ENCODE assay signal across 8 mouse cellular contexts in the genomic region with DNA sequence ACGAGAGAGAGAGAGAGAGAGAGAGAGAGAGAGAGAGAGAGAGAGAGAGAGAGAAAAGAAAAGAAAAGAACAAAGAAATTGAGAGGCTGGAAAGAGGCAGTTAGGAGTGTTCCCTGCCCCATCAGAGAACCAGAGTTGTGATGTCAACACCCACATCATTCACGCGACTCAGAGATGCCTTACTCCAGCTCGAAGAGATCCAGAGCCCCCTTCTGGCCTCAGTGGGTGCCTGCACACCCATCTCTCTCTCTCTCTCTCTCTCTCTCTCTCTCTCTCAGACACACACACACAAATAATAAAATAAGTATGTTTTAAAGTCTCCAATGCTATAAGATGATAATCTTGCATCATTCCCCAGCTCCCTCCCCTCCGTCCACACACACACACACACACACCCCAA. TPM values are rescaled to one million over a fixed set of nuclear protein-coding genes. Genes with fewer than 3 reads are reported as not detected.
DNase-seq lines count a peak whose midpoint lies in the region; ATAC-seq and TF ChIP-seq lines count a peak whose summit lies in the region.

No protein-coding gene starts in this region.

- no peak overlapping the region for H3K27ac ChIP-seq in hindbrain, embryonic 10.5 days
- H3K27ac ChIP-seq in hindbrain, embryonic 14.5 days = no peak overlapping the region
- no peak overlapping the region for H3K27ac ChIP-seq in MEL (ENCODE audit: control insufficient read depth, low read depth, low read length)
- H3K27ac ChIP-seq in embryonic facial prominence, embryonic 11.5 days (replicated peaks; ENCODE audit: low read depth, low read length) = no peak overlapping the region
- H3K27ac ChIP-seq in limb, embryonic 13.5 days = no peak overlapping the region

- TF ChIP-seq RAD21 in MEL (IDR thresholded peaks at IDR 0.05; ENCODE audit: low read depth, low read length) = peak; percentile 70

- TF ChIP-seq CTCF in MEL (IDR thresholded peaks at IDR 0.05 in 2 of 3, conservative IDR thresholded peaks at IDR 0.05 in 1 of 3; ENCODE audit: control insufficient read depth in 1 of 3, insufficient read depth in 1 of 3, low read depth in 2 of 3, low read length in 3 of 3, poor library complexity in 1 of 3, severe bottlenecking in 1 of 3) = peak; percentile 52 to 69 (median 64)

- no peak overlapping the region for H3K4me2 ChIP-seq in hindbrain, embryonic 14.5 days (replicated peaks)
- no peak overlapping the region for H3K4me2 ChIP-seq in embryonic facial prominence, embryonic 11.5 days (ENCODE audit: low read depth, low read length)
- no peak overlapping the region for H3K4me2 ChIP-seq in limb, embryonic 13.5 days (replicated peaks)

- no peaks in the 10 kb centered on the region for H3K9me3 ChIP-seq in hindbrain, embryonic 10.5 days
- no peaks in the 10 kb centered on the region for H3K9me3 ChIP-seq in hindbrain, embryonic 14.5 days (ENCODE audit: control insufficient read depth, low read length)
- H3K9me3 ChIP-seq in MEL (replicated peaks; ENCODE audit: insufficient read depth, low read length) = no peaks in the 10 kb centered on the region
- no peaks in the 10 kb centered on the region for H3K9me3 ChIP-seq in embryonic facial prominence, embryonic 11.5 days (replicated peaks; ENCODE audit: control insufficient read depth, low read length)
- H3K9me3 ChIP-seq in limb, embryonic 13.5 days = no peaks in the 10 kb centered on the region

- no peak for TF ChIP-seq EP300 in MEL (IDR thresholded peaks at IDR 0.05; ENCODE audit: low read depth in 1 of 2, low read length in 2 of 2)

- ATAC-seq in hindbrain, embryonic 14.5 days (ENCODE audit: low FRiP score) = no peak
- no peak for ATAC-seq in embryonic facial prominence, embryonic 11.5 days (replicated peaks; ENCODE audit: insufficient number of reproducible peaks, low FRiP score, low TSS enrichment, low read depth)
- 0 out of 2 replicates have a peak, but pooled peaks have one; percentile 61 for ATAC-seq in limb, embryonic 13.5 days (ENCODE audit: low FRiP score, low read depth)

- WGBS in hindbrain, embryonic 10.5 days = 28% methylated on average over 5 of the region's 5 CpGs
- 32% methylated on average over 5 of the region's 5 CpGs for WGBS in hindbrain, embryonic 14.5 days
- WGBS in embryonic facial prominence, embryonic 11.5 days = 29% methylated on average over 5 of the region's 5 CpGs
- 20% methylated on average over 5 of the region's 5 CpGs for WGBS in limb, embryonic 13.5 days

- no peaks in the 10 kb centered on the region; the same call in 1 of the 2 replicates for H3K27me3 ChIP-seq in hindbrain, embryonic 10.5 days (ENCODE audit: insufficient read depth, poor library complexity, severe bottlenecking)
- H3K27me3 ChIP-seq in hindbrain, embryonic 14.5 days (ENCODE audit: control insufficient read depth, insufficient read depth, low read length) = no peaks in the 10 kb centered on the region
- H3K27me3 ChIP-seq in MEL (ENCODE audit: control insufficient read depth in 1 of 2, insufficient read depth in 2 of 2, low read length in 2 of 2) = no peaks in the 10 kb centered on the region
- no peaks in the 10 kb centered on the region for H3K27me3 ChIP-seq in embryonic facial prominence, embryonic 11.5 days (ENCODE audit: control insufficient read depth, insufficient read depth, low read length)
- H3K27me3 ChIP-seq in limb, embryonic 13.5 days = no peaks in the 10 kb centered on the region
- H3K27me3 ChIP-seq in splenic B cell, adult 2 months (ENCODE audit: control insufficient read depth, insufficient read depth, low read length, poor library complexity, severe bottlenecking) = no peaks in the 10 kb centered on the region

- no peak overlapping the region for H3K9ac ChIP-seq in hindbrain, embryonic 14.5 days
- H3K9ac ChIP-seq in MEL (ENCODE audit: control insufficient read depth, low read depth, low read length, poor library complexity, severe bottlenecking) = no peak overlapping the region
- H3K9ac ChIP-seq in embryonic facial prominence, embryonic 11.5 days (replicated peaks; ENCODE audit: low read length) = no peak overlapping the region
- no peak overlapping the region for H3K9ac ChIP-seq in limb, embryonic 13.5 days

- peak; percentile 38 for DNase-seq in hindbrain, embryonic 10.5 days (ENCODE audit: low spot score)
- no peak for DNase-seq in hindbrain, embryonic 14.5 days (ENCODE audit: low spot score)
- peak; percentile 79 for DNase-seq in 416B (ENCODE audit: low read depth)
- peak; percentile 88 for DNase-seq in MEL (ENCODE audit: low read depth, low spot score)
- peak; percentile 72 for DNase-seq in embryonic facial prominence, embryonic 11.5 days (ENCODE audit: low spot score)
- DNase-seq in splenic B cell, adult 2 months (ENCODE audit: low read depth, low spot score) = peak; percentile 86
- DNase-seq in left cerebral cortex, postnatal 36 days (ENCODE audit: low spot score in 2 of 2) = no peak

- TF ChIP-seq POLR2A in MEL (IDR thresholded peaks at IDR 0.05; ENCODE audit: control insufficient read depth in 1 of 2, insufficient read depth in 1 of 2, low read depth in 1 of 2, low read length in 2 of 2, poor library complexity in 1 of 2) = no peak

- peaks cover 5% of the 10 kb centered on the region; the same call in 1 of the 2 replicates for H3K4me1 ChIP-seq in hindbrain, embryonic 10.5 days (replicated peaks)
- no peaks in the 10 kb centered on the region for H3K4me1 ChIP-seq in hindbrain, embryonic 14.5 days (replicated peaks; ENCODE audit: control insufficient read depth, insufficient read depth, low read length)
- H3K4me1 ChIP-seq in MEL (ENCODE audit: control insufficient read depth in 1 of 2, insufficient read depth in 2 of 2, low read length in 2 of 2) = 0 out of 4 replicates have a peak, but pooled peaks cover 0 to 4% of the 10 kb centered on the region in 2 experiments
- no peaks in the 10 kb centered on the region for H3K4me1 ChIP-seq in embryonic facial prominence, embryonic 11.5 days (ENCODE audit: control insufficient read depth, insufficient read depth, low read length)
- peaks cover 6% of the 10 kb centered on the region for H3K4me1 ChIP-seq in limb, embryonic 13.5 days

- H3K36me3 ChIP-seq in hindbrain, embryonic 10.5 days = no peaks in the 10 kb centered on the region
- H3K36me3 ChIP-seq in hindbrain, embryonic 14.5 days (replicated peaks; ENCODE audit: control insufficient read depth, insufficient read depth) = no peaks in the 10 kb centered on the region
- H3K36me3 ChIP-seq in MEL (ENCODE audit: control insufficient read depth in 1 of 2, insufficient read depth in 2 of 2, low read length in 2 of 2) = no peaks in the 10 kb centered on the region
- no peaks in the 10 kb centered on the region for H3K36me3 ChIP-seq in embryonic facial prominence, embryonic 11.5 days (replicated peaks; ENCODE audit: control insufficient read depth, insufficient read depth, low read depth, low read length)
- H3K36me3 ChIP-seq in limb, embryonic 13.5 days = no peaks in the 10 kb centered on the region
- no peaks in the 10 kb centered on the region for H3K36me3 ChIP-seq in splenic B cell, adult 2 months (ENCODE audit: control insufficient read depth, insufficient read depth, low read length, poor library complexity, severe bottlenecking)

- H3K79me2 ChIP-seq in MEL (ENCODE audit: control insufficient read depth, insufficient read depth, low read length, poor library complexity) = no peaks in the 10 kb centered on the region

- no peak overlapping the region for H3K4me3 ChIP-seq in hindbrain, embryonic 10.5 days
- H3K4me3 ChIP-seq in hindbrain, embryonic 14.5 days (replicated peaks; ENCODE audit: low read length) = no peak overlapping the region
- H3K4me3 ChIP-seq in MEL (ENCODE audit: control insufficient read depth in 1 of 2, insufficient read depth in 1 of 2, low read depth in 2 of 2, low read length in 2 of 2) = peak overlapping the region in 1 of 2 experiments; percentile 11; a peak in 1 of 4 replicates
- H3K4me3 ChIP-seq in embryonic facial prominence, embryonic 11.5 days (ENCODE audit: low read depth, low read length) = no peak overlapping the region
- no peak overlapping the region for H3K4me3 ChIP-seq in limb, embryonic 13.5 days

- intact Hi-C loops in left cerebral cortex, postnatal 36 days (cut with DNase I) = loop anchor here (5.0 to 10.0 kb wide), 2 partner anchors 80 to 182 kb away; a partner anchor contains a TSS

TF ChIP-seq in MEL, 35 proteins besides CTCF, POLR2A, EP300 and RAD21:
- peak; percentile 78 for TF ChIP-seq ZC3H11A (IDR thresholded peaks at IDR 0.05; ENCODE audit: low read depth, low read length)
- peak; percentile 43; the same call in 1 of the 2 replicates for TF ChIP-seq SIN3A (IDR thresholded peaks at IDR 0.05; ENCODE audit: low read length)
- 0 out of 2 replicates have a peak, but pooled peaks have one; percentile 20 for TF ChIP-seq HCFC1 (IDR thresholded peaks at IDR 0.05; ENCODE audit: low read depth, low read length)
- TF ChIP-seq MYB (IDR thresholded peaks at IDR 0.05; ENCODE audit: low read depth, low read length) = no peak
- TF ChIP-seq POLR2AphosphoS5 (IDR thresholded peaks at IDR 0.05; ENCODE audit: borderline replicate concordance, low read depth, low read length) = no peak
- peak; percentile 86 for TF ChIP-seq BHLHE40 (IDR thresholded peaks at IDR 0.05; ENCODE audit: borderline replicate concordance, low read depth, low read length)
- TF ChIP-seq SMC3 (IDR thresholded peaks at IDR 0.05; ENCODE audit: low read depth, low read length) = peak; percentile 73
- TF ChIP-seq JUND (IDR thresholded peaks at IDR 0.05; ENCODE audit: low read depth, low read length) = peak; percentile 98

RNA-seq across cellular contexts. Expression of a gene that starts 47.6 kb away (rescaled TPM):
- 19.7 and 25.1 TPM in 2 replicates for polyA plus RNA-seq in hindbrain, embryonic 10.5 days (2016; fragmentation: Nextera tagmentation; extraction: Ambion mirVana)
- 15.7 and 17.6 TPM in 2 replicates for polyA plus RNA-seq in hindbrain, embryonic 14.5 days (2014; fragmentation: Nextera tagmentation; extraction: Ambion mirVana)
- total RNA-seq in MEL (2012; rRNA removed) = 40.3 and 42.0 TPM in 2 replicates
- polyA plus RNA-seq in MEL (2012; ENCODE audit: insufficient read depth in 1 of 2, insufficient read length in 2 of 2, low read depth in 1 of 2, low replicate concordance in 2 of 2, missing spikeins in 1 of 2) = 10 to 100 TPM in 1 of 2 experiments, not detected in 1; 38.1 TPM
- 33.4 and 33.8 TPM in 2 replicates for polyA plus RNA-seq in embryonic facial prominence, embryonic 11.5 days (2014; fragmentation: Nextera tagmentation; extraction: Ambion mirVana)
- polyA plus RNA-seq in limb, embryonic 13.5 days (2015; fragmentation: Nextera tagmentation; extraction: Ambion mirVana) = 42.6 and 44.9 TPM in 2 replicates
- 10 to 100 TPM; 21.3 to 35.0 TPM for total RNA-seq in left cerebral cortex, postnatal 36 days (2021)

Comparison
In these comparisons a context has a peak if more than half of its experiments do, and no peak if none do; other contexts are left out.
1. DNase-seq: peak in hindbrain, embryonic 10.5 days (single experiment), 416B (single experiment), MEL (single experiment), embryonic facial prominence, embryonic 11.5 days (single experiment) and splenic B cell, adult 2 months (single experiment); none in hindbrain, embryonic 14.5 days (single experiment) and left cerebral cortex, postnatal 36 days (0 of 2).